Mouse (Mus musculus): ENCODE data around the gene Alox8. TPM values are rescaled to one million over a fixed set of nuclear protein-coding genes. Genes with fewer than 3 reads are reported as not detected.

The Alox8 gene
- polyA plus RNA-seq, 1 experiment = not detected

GRCm38 (mm10) chr11:69149728-69150127 is 47.9 kb downstream of the Alox8 start:
- no peak overlapping the region for H3K27ac ChIP-seq (ENCODE audit: control insufficient read depth, insufficient read depth, low read depth, low read length, poor library complexity)
- H3K4me3 ChIP-seq (replicated peaks; ENCODE audit: control insufficient read depth, low read depth, low read length) = no peak overlapping the region
- WGBS = 85% methylated on average over 6 of the region's 6 CpGs
- H3K4me1 ChIP-seq (ENCODE audit: control insufficient read depth, insufficient read depth, low read length) = no peaks in the 10 kb centered on the region
- no peak for TF ChIP-seq CTCF (IDR thresholded peaks at IDR 0.05; ENCODE audit: control insufficient read depth, insufficient read depth, low read length)
- no peak for TF ChIP-seq POLR2A (IDR thresholded peaks at IDR 0.05; ENCODE audit: borderline replicate concordance, control insufficient read depth, low read depth, low read length)

GRCm38 (mm10) chr11:69148451-69148960 is 49.1 kb downstream of the Alox8 start:
- no peak for TF ChIP-seq POLR2A (IDR thresholded peaks at IDR 0.05; ENCODE audit: borderline replicate concordance, control insufficient read depth, low read depth, low read length)
- TF ChIP-seq CTCF (IDR thresholded peaks at IDR 0.05; ENCODE audit: control insufficient read depth, insufficient read depth, low read length) = no peak
- WGBS = 87% methylated on average over 5 of the region's 5 CpGs
- no peak overlapping the region for H3K4me3 ChIP-seq (replicated peaks; ENCODE audit: control insufficient read depth, low read depth, low read length)
- no peak overlapping the region for H3K27ac ChIP-seq (ENCODE audit: control insufficient read depth, insufficient read depth, low read depth, low read length, poor library complexity)
- H3K4me1 ChIP-seq (ENCODE audit: control insufficient read depth, insufficient read depth, low read length) = no peaks in the 10 kb centered on the region

- Histone ChIP-seq H3K27ac (ENCODE audit: control insufficient read depth, insufficient read depth, low read depth, low read length, poor library complexity) (no peak overlapping the region), H3K4me3 (replicated peaks; ENCODE audit: control insufficient read depth, low read depth, low read length) (no peak overlapping the region), H3K4me1 (ENCODE audit: control insufficient read depth, insufficient read depth, low read length) (no peaks in the 10 kb centered on the region)
- TF ChIP-seq CTCF (IDR thresholded peaks at IDR 0.05; ENCODE audit: control insufficient read depth, insufficient read depth, low read length) (no peak), POLR2A (IDR thresholded peaks at IDR 0.05; ENCODE audit: borderline replicate concordance, control insufficient read depth, low read depth, low read length) (no peak)
- WGBS = 76% methylated on average over 7 of the region's 7 CpGs
These were observed 50.1 kb downstream of the Alox8 start for GRCm38 (mm10) chr11:69147546-69147945.

- WGBS = 59% methylated on average over 6 of the region's 6 CpGs
- TF ChIP-seq CTCF (IDR thresholded peaks at IDR 0.05; ENCODE audit: control insufficient read depth, insufficient read depth, low read length) = no peak
- no peak for TF ChIP-seq POLR2A (IDR thresholded peaks at IDR 0.05; ENCODE audit: borderline replicate concordance, control insufficient read depth, low read depth, low read length)
- Histone ChIP-seq H3K4me1 (ENCODE audit: control insufficient read depth, insufficient read depth, low read length) (peaks cover 1% of the 10 kb centered on the region), H3K27ac (ENCODE audit: control insufficient read depth, insufficient read depth, low read depth, low read length, poor library complexity) (no peak overlapping the region), H3K4me3 (replicated peaks; ENCODE audit: control insufficient read depth, low read depth, low read length) (no peak overlapping the region)
These were observed 62.3 kb downstream of the Alox8 start for GRCm38 (mm10) chr11:69135361-69135760.

- H3K4me3 ChIP-seq (replicated peaks; ENCODE audit: control insufficient read depth, low read depth, low read length) = no peak overlapping the region
- H3K27ac ChIP-seq (ENCODE audit: control insufficient read depth, insufficient read depth, low read depth, low read length, poor library complexity) = no peak overlapping the region
- WGBS = 63% methylated on average over 8 of the region's 8 CpGs
- H3K4me1 ChIP-seq (ENCODE audit: control insufficient read depth, insufficient read depth, low read length) = peaks cover 1% of the 10 kb centered on the region
- no peak for TF ChIP-seq POLR2A (IDR thresholded peaks at IDR 0.05; ENCODE audit: borderline replicate concordance, control insufficient read depth, low read depth, low read length)
- no peak for TF ChIP-seq CTCF (IDR thresholded peaks at IDR 0.05; ENCODE audit: control insufficient read depth, insufficient read depth, low read length)
These were observed 63.0 kb downstream of the Alox8 start for GRCm38 (mm10) chr11:69134622-69134968.

Other genes with a start within 250 kb of the Alox8 start
- gene Arhgef15, start 240.4 kb downstream of the Alox8 start, polyA plus RNA-seq (2011; ENCODE audit: insufficient read depth, insufficient read length, low replicate concordance, missing spikeins) = 1.9 and 4.5 TPM in 2 replicates
- gene Slc25a35, start 229.7 kb downstream of the Alox8 start, polyA plus RNA-seq (2011; ENCODE audit: insufficient read depth, insufficient read length, low replicate concordance, missing spikeins) = 1.6 and 2.9 TPM in 2 replicates
- gene Rangrf, start 222.7 kb downstream of the Alox8 start, polyA plus RNA-seq (2011; ENCODE audit: insufficient read depth, insufficient read length, low replicate concordance, missing spikeins) = 18.3 and 38.3 TPM in 2 replicates
- gene Pfas, start 189.4 kb downstream of the Alox8 start, polyA plus RNA-seq (2011; ENCODE audit: insufficient read depth, insufficient read length, low replicate concordance, missing spikeins) = 26.1 and 34.4 TPM in 2 replicates
- gene Ctc1, start 181.9 kb downstream of the Alox8 start, polyA plus RNA-seq (2011; ENCODE audit: insufficient read depth, insufficient read length, low replicate concordance, missing spikeins) = 19.0 and 38.1 TPM in 2 replicates
- 53.2 and 100 TPM in 2 replicates for gene Aurkb, start 152.2 kb downstream of the Alox8 start, polyA plus RNA-seq (2011; ENCODE audit: insufficient read depth, insufficient read length, low replicate concordance, missing spikeins)
- 16.4 and 18.4 TPM in 2 replicates for gene Borcs6, start 138.1 kb downstream of the Alox8 start, polyA plus RNA-seq (2011; ENCODE audit: insufficient read depth, insufficient read length, low replicate concordance, missing spikeins)
- 16.3 and 31.0 TPM in 2 replicates for gene Tmem107, start 127.0 kb downstream of the Alox8 start, polyA plus RNA-seq (2011; ENCODE audit: insufficient read depth, insufficient read length, low replicate concordance, missing spikeins)
- gene Vamp2, start 109.4 kb downstream of the Alox8 start, polyA plus RNA-seq (2011; ENCODE audit: insufficient read depth, insufficient read length, low replicate concordance, missing spikeins) = 50.5 and 55.9 TPM in 2 replicates
- 28.8 and 46.2 TPM in 2 replicates for gene Per1, start 102.6 kb downstream of the Alox8 start, polyA plus RNA-seq (2011; ENCODE audit: insufficient read depth, insufficient read length, low replicate concordance, missing spikeins)
- 1.1 TPM in 1 of 2 replicates, not detected in the other for gene Hes7, start 77.4 kb downstream of the Alox8 start, polyA plus RNA-seq (2011; ENCODE audit: insufficient read depth, insufficient read length, low replicate concordance, missing spikeins)
- gene 9130213A22Rik, start 75.3 kb downstream of the Alox8 start, polyA plus RNA-seq (2011; ENCODE audit: insufficient read depth, insufficient read length, low replicate concordance, missing spikeins) = not detected in 2 replicates
- gene Aloxe3, start 71.9 kb downstream of the Alox8 start, polyA plus RNA-seq (2011; ENCODE audit: insufficient read depth, insufficient read length, low replicate concordance, missing spikeins) = 0.82 TPM in 1 of 2 replicates, not detected in the other
- gene Alox12b, start 40.9 kb downstream of the Alox8 start, polyA plus RNA-seq (2011; ENCODE audit: insufficient read depth, insufficient read length, low replicate concordance, missing spikeins) = not detected in 2 replicates
- gene Gucy2e, start 39.2 kb upstream of the Alox8 start, polyA plus RNA-seq (2011; ENCODE audit: insufficient read depth, insufficient read length, low replicate concordance, missing spikeins) = not detected in 2 replicates
- gene Cntrob, start 125.9 kb upstream of the Alox8 start, polyA plus RNA-seq (2011; ENCODE audit: insufficient read depth, insufficient read length, low replicate concordance, missing spikeins) = 43.7 and 59.8 TPM in 2 replicates
- gene Trappc1, start 126.1 kb upstream of the Alox8 start, polyA plus RNA-seq (2011; ENCODE audit: insufficient read depth, insufficient read length, low replicate concordance, missing spikeins) = 50.7 and 71.7 TPM in 2 replicates
- gene Kcnab3, start 128.4 kb upstream of the Alox8 start, polyA plus RNA-seq (2011; ENCODE audit: insufficient read depth, insufficient read length, low replicate concordance, missing spikeins) = not detected in 2 replicates
- gene Rnf227, start 142.6 kb upstream of the Alox8 start, polyA plus RNA-seq (2011; ENCODE audit: insufficient read depth, insufficient read length, low replicate concordance, missing spikeins) = 1.7 TPM in 1 of 2 replicates, not detected in the other
- 49.6 and 54.5 TPM in 2 replicates for gene Chd3, start 171.6 kb upstream of the Alox8 start, polyA plus RNA-seq (2011; ENCODE audit: insufficient read depth, insufficient read length, low replicate concordance, missing spikeins)
- 23.1 and 43.9 TPM in 2 replicates for gene Naa38, start 197.6 kb upstream of the Alox8 start, polyA plus RNA-seq (2011; ENCODE audit: insufficient read depth, insufficient read length, low replicate concordance, missing spikeins)
- 5.1 and 9.1 TPM in 2 replicates for gene Cyb5d1, start 197.8 kb upstream of the Alox8 start, polyA plus RNA-seq (2011; ENCODE audit: insufficient read depth, insufficient read length, low replicate concordance, missing spikeins)
- gene Tmem88, start 200.4 kb upstream of the Alox8 start, polyA plus RNA-seq (2011; ENCODE audit: insufficient read depth, insufficient read length, low replicate concordance, missing spikeins) = 1.6 TPM in 1 of 2 replicates, not detected in the other
- gene Kdm6b, start 215.8 kb upstream of the Alox8 start, polyA plus RNA-seq (2011; ENCODE audit: insufficient read depth, insufficient read length, low replicate concordance, missing spikeins) = 13.7 and 29.2 TPM in 2 replicates